Mouse (Mus musculus) heart, embryonic 10.5 days (tissue): ENCODE results near the gene Scn11a. TPM values are rescaled to one million over a fixed set of nuclear protein-coding genes. Genes with fewer than 3 reads are reported as not detected.
A peak's percentile ranks its signal among the peaks of the same experiment; 100 is the strongest.

Experiments used
- DNase-seq: peaks from one replicate; pipeline ENCODE4 v3.0.0-alpha.2; 2017; ENCODE audit warnings: low spot score
- H3K27ac ChIP-seq: fragments of 300-500 bp; sonication (generic); 2 replicates; pipeline ENCODE4 v1.5.1; 2016; ENCODE audit warnings: mild to moderate bottlenecking
- H3K27me3 ChIP-seq: fragments of 300-500 bp; sonication (generic); 2 replicates; pipeline ENCODE4 v1.6.1; 2016; ENCODE audit warnings: mild to moderate bottlenecking; ENCODE audit not compliant: poor library complexity, insufficient read depth, severe bottlenecking
- H3K36me3 ChIP-seq: fragments of 300-500 bp; sonication (generic); 2 replicates; pipeline ENCODE4 v1.6.1; 2016; ENCODE audit warnings: mild to moderate bottlenecking, moderate library complexity
- H3K4me1 ChIP-seq: fragments of 300-500 bp; sonication (generic); 2 replicates; pipeline ENCODE4 v1.6.1; 2016; ENCODE audit warnings: mild to moderate bottlenecking
- H3K4me3 ChIP-seq: fragments of 300-500 bp; sonication (generic); 2 replicates; pipeline ENCODE4 v1.5.1; 2016; ENCODE audit warnings: mild to moderate bottlenecking, moderate library complexity
- H3K9me3 ChIP-seq: fragments of 300-500 bp; sonication (generic); 2 replicates; pipeline ENCODE4 v1.6.1; 2016; ENCODE audit warnings: mild to moderate bottlenecking, moderate library complexity
- WGBS: fragments of 180-500 bp; shearing (Covaris S2); methylation state at CpG from one replicate; pipeline ENCODE4 v1.1.7; 2016; 5-methylcytosine and 5-hydroxymethylcytosine counted together
- polyA plus RNA-seq: library from polyadenylated mRNA; unstranded; fragments of >200 nt; fragmentation: Nextera tagmentation; extraction: Ambion mirVana; gene quantifications from 2 replicates; pipeline ENCODE4 v1.2.1, GENCODE M21; 2016

Scn11a gene
- polyA plus RNA-seq, 1 experiment from 2014 or later: 0.06 TPM

DNA sequence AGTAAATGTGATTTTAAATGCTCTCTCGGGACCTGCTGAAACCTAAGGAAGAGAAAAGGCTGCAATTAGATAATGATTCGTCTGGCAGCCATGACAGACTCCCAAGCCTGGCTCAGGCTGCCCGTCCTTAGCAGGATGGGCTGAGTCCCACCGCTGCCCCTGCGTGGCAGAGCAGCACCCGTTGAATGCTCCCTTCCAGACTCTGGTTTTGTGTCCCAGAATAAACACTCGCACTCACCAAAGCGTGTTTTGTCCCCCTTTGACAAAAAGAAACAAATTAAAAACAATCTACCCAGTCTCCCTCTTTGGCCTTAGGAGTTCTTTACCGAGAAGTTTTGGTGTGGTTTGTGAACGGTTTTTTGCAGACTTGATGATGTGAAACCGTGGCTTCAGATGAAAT is 106.0 kb downstream of the Scn11a start, which contains the start of gene Scn10a:
TSS of gene Scn10a (minus strand) at position 101 of the 400 bp plus-strand sequence.
- no peak for DNase-seq
- H3K27ac ChIP-seq: no peak within 1 kb of the TSS
- no peak within 1 kb of the TSS for H3K4me3 ChIP-seq
- H3K9me3 ChIP-seq: no peaks in the 10 kb centered on the region
- no peaks in the 10 kb centered on the region for H3K36me3 ChIP-seq
- H3K4me1 ChIP-seq: no peaks in the 10 kb centered on the region
- H3K27me3 ChIP-seq: no peaks in the 10 kb centered on the region; the same call in 1 of the 2 replicates
- 82% methylated on average over 11 of the region's 11 CpGs for WGBS

DNA sequence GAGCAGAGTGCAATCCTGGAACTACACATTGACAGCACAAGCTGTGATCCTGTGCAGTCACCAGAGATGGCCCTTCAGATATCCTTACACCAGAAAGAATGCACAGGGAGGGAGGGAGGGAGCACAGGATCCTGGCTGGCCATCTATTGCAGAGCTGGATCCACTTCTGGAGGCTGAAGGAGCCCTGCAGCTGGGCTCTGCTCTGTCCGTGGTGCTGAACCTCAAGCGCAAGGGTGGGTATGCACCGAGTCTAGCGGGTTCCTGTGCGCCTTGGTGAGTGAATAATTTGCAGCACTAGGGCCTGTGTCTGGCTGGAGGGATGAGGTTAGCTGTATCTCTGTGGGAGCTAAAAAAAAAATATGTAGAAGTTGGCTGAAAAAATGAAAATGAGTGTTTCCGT is 118.6 kb downstream of the Scn11a start:
- 10% methylated on average over 6 of the region's 6 CpGs for WGBS
- Histone ChIP-seq H3K9me3 (no peaks in the 10 kb centered on the region), H3K4me3 (no peak overlapping the region), H3K27me3 (no peaks in the 10 kb centered on the region), H3K36me3 (no peaks in the 10 kb centered on the region), H3K4me1 (0 out of 2 replicates have a peak, but pooled peaks cover 4% of the 10 kb centered on the region), H3K27ac (no peak overlapping the region)
- DNase-seq: peak; percentile 91

Other genes with a start within 250 kb of the Scn11a start
- 8.2 and 18.0 TPM in 2 replicates for gene Scn5a, start 246.4 kb downstream of the Scn11a start, polyA plus RNA-seq
- 0.63 and 1.00 TPM in 2 replicates for gene Scn10a, start 106.1 kb downstream of the Scn11a start, polyA plus RNA-seq
- 49.8 and 53.2 TPM in 2 replicates for gene Wdr48, start 69.4 kb upstream of the Scn11a start, polyA plus RNA-seq
- 26.5 and 26.8 TPM in 2 replicates for gene Gorasp1, start 112.1 kb upstream of the Scn11a start, polyA plus RNA-seq
- 0.28 and 0.48 TPM in 2 replicates for gene Ttc21a, start 112.2 kb upstream of the Scn11a start, polyA plus RNA-seq
- gene Csrnp1, start 159.2 kb upstream of the Scn11a start, polyA plus RNA-seq: 7.5 and 8.0 TPM in 2 replicates
- 41.1 and 90.1 TPM in 2 replicates for gene Xirp1, start 198.1 kb upstream of the Scn11a start, polyA plus RNA-seq
- 1.1 and 4.1 TPM in 2 replicates for gene Cx3cr1, start 244.4 kb upstream of the Scn11a start, polyA plus RNA-seq